In the genomic region with DNA sequence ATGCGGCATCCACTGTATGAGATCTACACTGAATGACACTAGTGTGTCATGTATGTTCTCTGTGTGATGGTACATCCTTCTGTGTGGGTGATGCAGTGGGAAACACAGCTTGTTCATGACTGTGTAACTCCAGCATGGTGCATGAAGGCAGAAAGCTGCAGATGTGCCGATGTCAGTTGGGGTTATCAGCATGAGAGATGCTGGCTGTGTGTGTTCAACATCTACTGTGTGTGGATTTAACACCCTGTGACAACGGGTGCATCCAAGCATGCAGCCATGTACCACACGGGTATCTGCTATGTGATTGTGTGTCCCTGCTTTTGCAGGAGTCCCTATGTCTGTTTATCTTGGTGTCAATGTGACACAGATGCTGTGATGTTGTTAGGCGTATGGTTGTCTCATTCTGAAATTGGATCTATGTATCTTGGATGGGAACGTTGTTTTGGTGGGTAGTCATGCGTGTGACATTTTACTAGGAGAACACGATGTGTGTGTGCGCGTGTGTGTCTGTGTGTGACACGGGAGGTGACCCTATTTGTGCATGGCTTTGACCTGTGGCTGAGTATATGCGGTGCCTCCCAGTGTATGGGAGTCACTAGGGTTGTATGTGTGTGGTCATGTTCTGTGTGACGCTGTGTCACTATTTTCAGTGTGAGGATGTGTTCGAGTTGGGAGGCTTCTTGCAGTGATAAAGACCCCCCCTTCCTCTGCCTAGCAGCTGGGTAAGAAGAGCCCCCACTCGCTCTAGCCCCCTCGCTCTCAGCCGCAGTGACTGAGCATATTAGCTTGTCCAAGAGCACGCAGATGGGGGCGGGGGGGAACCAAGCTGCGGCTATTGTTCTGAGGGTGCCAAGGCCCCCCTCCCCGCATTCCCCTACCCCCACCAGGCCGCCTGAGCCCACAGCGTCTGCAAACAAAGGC, we compare ENCODE assay signal across 9 mouse cellular contexts. TPM values are rescaled to one million over a fixed set of nuclear protein-coding genes. Genes with fewer than 3 reads are reported as not detected.
DNase-seq lines count a peak whose midpoint lies in the region; ATAC-seq and TF ChIP-seq lines count a peak whose summit lies in the region.
"Had no signal": no experiment of that assay in that cellular context is flagged by ENCODE, and none has a peak within 500 bp of the region (broad histone marks: within the 10 kb centered on the region; RNA-seq: fewer than 3 reads in every experiment).

No protein-coding gene starts in this region.

- H3K9me3 ChIP-seq in heart, postnatal 0 days (replicated peaks; ENCODE audit: control insufficient read depth, low read length), result no peaks in the 10 kb centered on the region
- H3K9me3 ChIP-seq in hindbrain, embryonic 15.5 days, result no peaks in the 10 kb centered on the region
- no peaks in the 10 kb centered on the region for H3K9me3 ChIP-seq in midbrain, embryonic 15.5 days

- no peak for TF ChIP-seq CTCF in heart, postnatal 0 days (IDR thresholded peaks at IDR 0.05; ENCODE audit: low read depth)

- DNase-seq in heart, postnatal 0 days (ENCODE audit: low spot score), result no peak
- no peak for DNase-seq in heart, adult 11 months
- peak; percentile 38 to 64 for DNase-seq in cerebellum, postnatal 14 days
- DNase-seq in adrenal gland, postnatal 25 days, result no peak
- DNase-seq in left cerebral cortex, adult 18-20 months (ENCODE audit: low spot score in 2 of 2), result no peak
- no peak for DNase-seq in embryo, embryonic 9.5 days (ENCODE audit: extremely low spot score)

- no peak overlapping the region for H3K9ac ChIP-seq in heart, postnatal 0 days (replicated peaks; ENCODE audit: low read depth, low read length)
- H3K9ac ChIP-seq in hindbrain, embryonic 15.5 days, result peak overlapping the region; percentile 97
- H3K9ac ChIP-seq in midbrain, embryonic 15.5 days, result peak overlapping the region; percentile 100

- peak overlapping the region; percentile 66; the same call in 1 of the 2 replicates for H3K4me2 ChIP-seq in heart, postnatal 0 days (ENCODE audit: low read depth, low read length)
- H3K4me2 ChIP-seq in hindbrain, embryonic 15.5 days, result peak overlapping the region; percentile 70
- peak overlapping the region; percentile 85 for H3K4me2 ChIP-seq in midbrain, embryonic 15.5 days

- peak overlapping the region; percentile 43 for H3K4me3 ChIP-seq in heart, postnatal 0 days (ENCODE audit: low read depth, low read length)
- H3K4me3 ChIP-seq in hindbrain, embryonic 15.5 days, result peak overlapping the region; percentile 81
- H3K4me3 ChIP-seq in midbrain, embryonic 15.5 days, result peak overlapping the region; percentile 76

- no peak overlapping the region for H3K27ac ChIP-seq in heart, postnatal 0 days (ENCODE audit: low read depth)
- peak overlapping the region; percentile 97 for H3K27ac ChIP-seq in hindbrain, embryonic 15.5 days (replicated peaks)
- peak overlapping the region; percentile 96 for H3K27ac ChIP-seq in midbrain, embryonic 15.5 days

- no peak for ATAC-seq in heart, postnatal 0 days (ENCODE audit: insufficient read depth, low read depth)
- peak; percentile 61 for ATAC-seq in hindbrain, embryonic 15.5 days (ENCODE audit: low FRiP score, low read depth)
- peak; percentile 53 for ATAC-seq in midbrain, embryonic 15.5 days (replicated peaks)

- WGBS in heart, postnatal 0 days, result 26% methylated on average over 23 of the region's 23 CpGs
- WGBS in hindbrain, embryonic 15.5 days, result 12% methylated on average over 23 of the region's 23 CpGs
- WGBS in midbrain, embryonic 15.5 days, result 13% methylated on average over 22 of the region's 23 CpGs

- H3K36me3 ChIP-seq in heart, postnatal 0 days (replicated peaks; ENCODE audit: control insufficient read depth, insufficient read depth, low read length), result no peaks in the 10 kb centered on the region
- H3K36me3 ChIP-seq in hindbrain, embryonic 15.5 days, result peaks cover 10% of the 10 kb centered on the region
- no peaks in the 10 kb centered on the region; the same call in 1 of the 2 replicates for H3K36me3 ChIP-seq in midbrain, embryonic 15.5 days (replicated peaks)

- TF ChIP-seq EP300 in heart, postnatal 0 days (IDR thresholded peaks at IDR 0.05; ENCODE audit: low read depth), result no peak

- peaks cover 69% of the 10 kb centered on the region for H3K27me3 ChIP-seq in heart, postnatal 0 days (ENCODE audit: control insufficient read depth, insufficient read depth, low read length)
- H3K27me3 ChIP-seq in hindbrain, embryonic 15.5 days, result no peaks in the 10 kb centered on the region
- no peaks in the 10 kb centered on the region for H3K27me3 ChIP-seq in midbrain, embryonic 15.5 days (replicated peaks)

- 0 out of 2 replicates have a peak, but pooled peaks cover 6% of the 10 kb centered on the region for H3K4me1 ChIP-seq in heart, postnatal 0 days (ENCODE audit: control insufficient read depth, insufficient read depth)
- H3K4me1 ChIP-seq in hindbrain, embryonic 15.5 days (replicated peaks), result peaks cover 23% of the 10 kb centered on the region
- peaks cover 29% of the 10 kb centered on the region for H3K4me1 ChIP-seq in midbrain, embryonic 15.5 days

RNA-seq across cellular contexts. Expression of gene Mast1, which starts 0.9 kb away (rescaled TPM):
- 0.08 TPM in 1 of 2 replicates, not detected in the other for total RNA-seq in heart, postnatal 0 days (2014; rRNA removed; ENCODE audit: low replicate concordance)
- polyA plus RNA-seq in heart, postnatal 0 days (2015; fragmentation: Nextera tagmentation; extraction: Ambion mirVana), result 0.05 TPM in 1 of 2 replicates, not detected in the other
- 72.4 and 81.1 TPM in 2 replicates for polyA plus RNA-seq in hindbrain, embryonic 15.5 days (2015; fragmentation: Nextera tagmentation; extraction: Ambion mirVana)
- polyA plus RNA-seq in midbrain, embryonic 15.5 days (2015; fragmentation: Nextera tagmentation; extraction: Ambion mirVana), result 76.2 and 84.8 TPM in 2 replicates
- total RNA-seq in adrenal gland, postnatal 25 days (2021), result 1.3 and 3.0 TPM in 2 replicates
- total RNA-seq in left cerebral cortex, adult 18-20 months (2021), result 10 to 100 TPM; 75.6 to 83.6 TPM

RNA-seq across cellular contexts. Expression of gene Rtbdn, which starts 10.5 kb away (rescaled TPM):
- total RNA-seq in heart, postnatal 0 days (2014; rRNA removed; ENCODE audit: low replicate concordance), result not detected in 2 replicates
- 0.10 TPM in 1 of 2 replicates, not detected in the other for polyA plus RNA-seq in heart, postnatal 0 days (2015; fragmentation: Nextera tagmentation; extraction: Ambion mirVana)
- 2.8 and 3.5 TPM in 2 replicates for polyA plus RNA-seq in hindbrain, embryonic 15.5 days (2015; fragmentation: Nextera tagmentation; extraction: Ambion mirVana)
- polyA plus RNA-seq in midbrain, embryonic 15.5 days (2015; fragmentation: Nextera tagmentation; extraction: Ambion mirVana), result 2.8 and 3.4 TPM in 2 replicates
- total RNA-seq in adrenal gland, postnatal 25 days (2021), result not detected in 2 replicates
- total RNA-seq in left cerebral cortex, adult 18-20 months (2021), result 1 to 10 TPM in 1 of 2 experiments, under 1 TPM in 1; 0.91 to 1.3 TPM
- total RNA-seq: neutrophil, adult 5-6 weeks had no signal

RNA-seq across cellular contexts. Expression of gene Dnase2a, which starts 27.9 kb away (rescaled TPM):
- 6.0 and 11.0 TPM in 2 replicates for total RNA-seq in heart, postnatal 0 days (2014; rRNA removed; ENCODE audit: low replicate concordance)
- 4.6 and 5.6 TPM in 2 replicates for polyA plus RNA-seq in heart, postnatal 0 days (2015; fragmentation: Nextera tagmentation; extraction: Ambion mirVana)
- polyA plus RNA-seq in hindbrain, embryonic 15.5 days (2015; fragmentation: Nextera tagmentation; extraction: Ambion mirVana), result 5.7 and 7.3 TPM in 2 replicates
- 7.1 and 7.6 TPM in 2 replicates for polyA plus RNA-seq in midbrain, embryonic 15.5 days (2015; fragmentation: Nextera tagmentation; extraction: Ambion mirVana)
- 13.6 and 14.6 TPM in 2 replicates for total RNA-seq in adrenal gland, postnatal 25 days (2021)
- 1 to 10 TPM; 3.2 to 3.7 TPM for total RNA-seq in left cerebral cortex, adult 18-20 months (2021)

RNA-seq across cellular contexts. Expression of gene Gm49661, which starts 32.9 kb away (rescaled TPM):
- not detected in 2 replicates for total RNA-seq in heart, postnatal 0 days (2014; rRNA removed; ENCODE audit: low replicate concordance)
- not detected in 2 replicates for polyA plus RNA-seq in heart, postnatal 0 days (2015; fragmentation: Nextera tagmentation; extraction: Ambion mirVana)
- polyA plus RNA-seq in hindbrain, embryonic 15.5 days (2015; fragmentation: Nextera tagmentation; extraction: Ambion mirVana), result not detected in 2 replicates
- polyA plus RNA-seq in midbrain, embryonic 15.5 days (2015; fragmentation: Nextera tagmentation; extraction: Ambion mirVana), result not detected in 2 replicates
- 4.4 TPM in 1 of 2 replicates, not detected in the other for total RNA-seq in adrenal gland, postnatal 25 days (2021)
- total RNA-seq in left cerebral cortex, adult 18-20 months (2021), result not detected
- total RNA-seq: neutrophil, adult 5-6 weeks had no signal

RNA-seq across cellular contexts. Expression of gene Prdx2, which starts 33.1 kb away (rescaled TPM):
- 647 and 809 TPM in 2 replicates for total RNA-seq in heart, postnatal 0 days (2014; rRNA removed; ENCODE audit: low replicate concordance)
- polyA plus RNA-seq in heart, postnatal 0 days (2015; fragmentation: Nextera tagmentation; extraction: Ambion mirVana), result 758 and 782 TPM in 2 replicates
- 1,124 and 1,185 TPM in 2 replicates for polyA plus RNA-seq in hindbrain, embryonic 15.5 days (2015; fragmentation: Nextera tagmentation; extraction: Ambion mirVana)
- 1,276 and 1,344 TPM in 2 replicates for polyA plus RNA-seq in midbrain, embryonic 15.5 days (2015; fragmentation: Nextera tagmentation; extraction: Ambion mirVana)
- 496 and 624 TPM in 2 replicates for total RNA-seq in adrenal gland, postnatal 25 days (2021)
- total RNA-seq in left cerebral cortex, adult 18-20 months (2021), result 100 to 1,000 TPM; 338 to 344 TPM

Comparison
In these comparisons a context has a peak if more than half of its experiments do, and no peak if none do; other contexts are left out.
1. DNase-seq: peak in cerebellum, postnatal 14 days (2 of 2); none in heart, postnatal 0 days (single experiment), heart, adult 11 months (single experiment), adrenal gland, postnatal 25 days (single experiment), left cerebral cortex, adult 18-20 months (0 of 2) and embryo, embryonic 9.5 days (single experiment).
2. RNA of gene Mast1, which starts 0.9 kb away (total RNA-seq): 75.6 to 83.6 TPM in left cerebral cortex, adult 18-20 months; 1.3 to 3.0 TPM in adrenal gland, postnatal 25 days and 0.08 TPM in heart, postnatal 0 days; every median in the first group is over 10 times any median in the second.
3. Peak in every context shown above with its lines, with median percentiles within 50 percentile points of each other: H3K4me2 ChIP-seq and H3K4me3 ChIP-seq.